Mouse (Mus musculus): ENCODE measurements at regions not wholly inside any gene's neighbourhood (a gene's known extent, or its start where the extent isn't known, plus 50 kb on each side); places are given as distances from the start of the nearest gene placed in this dataset.

DNA sequence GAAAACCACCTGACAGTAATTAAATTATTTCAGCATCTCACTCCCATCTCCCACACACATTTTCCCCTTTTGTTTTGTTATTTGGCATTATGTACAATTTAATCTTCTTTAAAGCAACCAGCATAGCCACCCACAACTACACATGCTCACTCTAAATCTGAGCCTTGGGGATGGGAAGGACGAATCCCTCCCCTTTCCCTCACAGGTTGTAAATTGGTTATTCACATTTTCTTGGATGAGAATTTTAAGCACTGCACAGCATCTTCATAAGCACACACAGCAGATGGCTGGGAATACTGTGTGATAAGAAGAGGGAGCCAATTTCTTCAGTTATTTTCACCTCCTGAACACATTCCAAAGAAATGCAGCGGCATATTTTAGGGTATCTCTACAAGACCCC, 179.0 kb upstream of the Nbea start:
- TF ChIP-seq CTCF (IDR thresholded peaks at IDR 0.05; ENCODE audit: low read depth) (no peak), EP300 (IDR thresholded peaks at IDR 0.05; ENCODE audit: low read depth) (no peak)

Data from heart, postnatal 0 days (tissue).